Mouse (Mus musculus): Measurements from ENCODE around the gene Tecpr1. TPM values are rescaled to one million over a fixed set of nuclear protein-coding genes. Genes with fewer than 3 reads are reported as not detected.

Tecpr1 gene
- polyA plus RNA-seq, 1 experiment, result 5.4 TPM

DNA sequence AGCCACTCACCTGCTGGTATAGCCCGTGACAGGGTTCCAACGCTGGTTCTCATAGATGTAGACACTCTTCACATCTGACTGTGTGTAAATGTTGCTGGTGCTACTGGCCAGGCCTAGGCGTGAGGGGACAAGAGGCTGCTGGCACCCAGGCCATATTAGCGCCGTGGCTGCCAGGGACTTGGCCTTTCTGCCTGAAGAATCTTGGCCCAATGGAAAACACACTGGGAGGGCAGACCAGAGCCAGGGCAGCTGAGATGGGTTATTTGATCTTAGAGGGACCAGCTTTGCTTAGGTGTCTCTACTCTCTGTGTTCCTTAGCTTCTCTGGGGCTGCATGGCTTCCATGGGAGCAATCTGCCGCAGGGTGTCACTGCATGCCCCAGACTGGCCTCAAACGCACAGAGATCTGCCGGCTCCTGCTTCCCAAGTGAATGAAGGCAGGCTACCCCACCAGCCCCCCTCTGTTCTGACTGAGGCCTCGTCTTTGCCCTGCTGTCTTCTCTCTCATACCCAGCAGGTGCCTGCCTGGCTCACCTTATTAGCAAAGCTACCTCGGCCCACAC lies 19.9 kb downstream of the Tecpr1 start:
- no peak for TF ChIP-seq GATA1 (IDR thresholded peaks at IDR 0.05; ENCODE audit: low read length)

DNA sequence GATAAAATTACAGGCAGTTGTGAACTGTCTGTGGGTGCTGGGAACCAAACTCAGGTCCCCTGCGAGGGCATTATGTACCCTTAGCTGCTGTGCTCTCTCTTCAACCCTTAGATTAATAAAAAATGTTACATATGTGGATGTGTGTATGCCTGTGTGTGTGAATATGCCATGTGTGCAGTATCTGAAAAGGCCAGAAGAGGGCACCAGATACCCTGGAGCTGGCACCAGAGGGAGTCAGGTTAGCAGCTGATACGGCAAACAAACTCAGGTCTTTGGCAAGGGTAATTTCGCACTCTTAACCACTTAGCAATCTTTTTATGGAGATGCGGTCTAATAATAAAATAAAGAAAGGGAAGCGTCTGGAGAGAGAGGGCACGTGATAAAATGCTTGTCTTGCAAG lies 21.0 kb downstream of the Tecpr1 start:
- TF ChIP-seq GATA1 (IDR thresholded peaks at IDR 0.05; ENCODE audit: low read length), result no peak

DNA sequence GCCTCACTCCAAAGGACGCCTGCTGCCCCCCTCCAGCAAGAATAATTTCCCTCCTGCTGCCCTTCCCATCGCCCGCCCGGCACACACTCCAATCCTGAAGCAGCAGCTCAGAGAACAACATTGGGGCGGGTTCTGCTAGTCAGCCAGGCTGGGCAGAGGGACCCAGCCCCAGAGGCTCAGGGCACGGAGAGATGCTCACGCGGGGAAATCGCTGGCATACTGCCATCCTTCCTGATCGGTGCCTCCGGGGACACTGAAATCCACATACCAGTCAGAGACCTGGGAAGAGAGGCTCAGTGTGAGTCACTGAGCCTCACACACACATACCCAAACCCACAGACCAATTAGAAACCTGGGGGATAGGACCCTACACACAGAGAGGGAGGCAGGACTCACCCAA lies 22.8 kb downstream of the Tecpr1 start:
- no peak for TF ChIP-seq GATA1 (IDR thresholded peaks at IDR 0.05; ENCODE audit: low read length)

DNA sequence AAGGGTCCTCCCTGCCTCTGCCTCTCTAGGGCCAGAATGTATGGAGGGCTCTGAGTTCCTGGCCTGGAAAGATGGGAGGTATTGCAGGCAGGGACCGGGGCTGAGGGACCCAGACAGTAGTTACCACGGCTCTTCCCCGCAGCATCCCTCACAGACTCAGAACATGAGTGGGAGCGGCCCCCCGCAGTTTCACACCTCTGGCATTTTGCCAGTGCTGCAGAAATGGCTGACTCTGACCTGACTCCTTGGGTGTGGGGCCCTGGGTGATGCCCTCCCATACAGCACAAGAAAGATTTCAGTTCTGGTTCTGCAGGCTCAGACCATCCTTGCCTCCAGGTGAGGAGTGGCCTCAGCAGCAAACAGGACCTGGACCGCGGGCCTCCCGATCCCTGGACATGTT lies 27.8 kb downstream of the Tecpr1 start:
- TF ChIP-seq GATA1 (IDR thresholded peaks at IDR 0.05; ENCODE audit: low read length), result no peak

DNA sequence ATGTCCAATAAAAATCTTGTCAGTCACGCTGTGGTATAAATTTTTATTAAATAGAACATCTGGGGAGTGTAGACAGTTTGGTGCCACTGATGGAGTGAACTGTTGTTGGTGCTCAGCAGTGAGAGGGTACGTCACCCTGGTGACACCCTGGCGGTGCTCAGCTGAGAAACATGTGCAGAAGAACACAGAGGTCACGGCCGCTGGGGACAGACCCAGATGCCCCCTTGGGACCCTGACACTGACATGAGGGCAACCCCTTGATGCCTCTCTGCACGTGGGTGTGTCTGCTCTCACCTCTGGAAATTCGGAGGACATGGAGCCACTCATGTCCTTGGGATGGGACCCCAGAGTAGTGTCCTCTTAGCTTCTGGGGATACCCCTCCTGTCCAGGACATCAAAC lies 29.0 kb downstream of the Tecpr1 start:
- TF ChIP-seq GATA1 (IDR thresholded peaks at IDR 0.05; ENCODE audit: low read length), result no peak

DNA sequence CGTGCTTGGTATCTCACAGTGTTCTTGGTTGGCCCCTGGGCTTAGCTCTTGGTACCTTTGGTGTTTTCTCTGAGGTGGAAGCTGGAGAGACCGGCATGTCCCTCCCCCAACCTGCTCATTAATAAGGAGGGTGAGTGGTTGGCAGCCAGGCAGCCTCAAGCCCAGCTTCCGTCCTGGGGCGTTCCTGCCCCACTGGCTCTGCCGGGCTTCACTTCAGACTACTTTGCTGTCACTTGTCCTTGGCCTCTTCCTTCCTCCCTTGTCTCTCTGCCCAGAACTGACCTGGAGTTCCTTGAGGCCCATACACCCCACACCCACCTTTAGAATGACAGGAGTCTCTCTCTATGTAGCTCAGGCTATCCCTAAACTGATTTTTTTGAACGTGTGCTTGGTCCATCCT lies 30.7 kb downstream of the Tecpr1 start:
- TF ChIP-seq GATA1 (IDR thresholded peaks at IDR 0.05; ENCODE audit: low read length), result no peak

DNA sequence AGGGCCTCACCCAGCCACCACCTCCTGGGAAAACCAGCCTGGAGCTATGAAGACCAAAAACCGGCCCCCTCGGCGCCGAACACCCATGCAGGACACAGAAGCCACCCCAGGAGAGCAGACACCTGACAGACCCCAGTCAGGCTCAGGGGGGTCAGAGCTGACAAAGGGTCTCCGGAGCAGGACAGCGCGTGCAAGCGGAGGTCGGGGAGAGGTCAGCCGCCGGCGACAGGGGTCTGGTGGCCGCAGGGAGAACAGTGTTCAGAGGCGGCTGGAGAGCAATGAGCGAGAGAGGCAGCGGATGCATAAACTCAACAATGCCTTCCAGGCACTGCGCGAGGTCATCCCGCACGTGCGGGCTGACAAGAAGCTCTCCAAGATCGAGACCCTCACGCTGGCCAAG lies 32.4 kb downstream of the Tecpr1 start:
- no peak for TF ChIP-seq GATA1 (IDR thresholded peaks at IDR 0.05; ENCODE audit: low read length)

DNA sequence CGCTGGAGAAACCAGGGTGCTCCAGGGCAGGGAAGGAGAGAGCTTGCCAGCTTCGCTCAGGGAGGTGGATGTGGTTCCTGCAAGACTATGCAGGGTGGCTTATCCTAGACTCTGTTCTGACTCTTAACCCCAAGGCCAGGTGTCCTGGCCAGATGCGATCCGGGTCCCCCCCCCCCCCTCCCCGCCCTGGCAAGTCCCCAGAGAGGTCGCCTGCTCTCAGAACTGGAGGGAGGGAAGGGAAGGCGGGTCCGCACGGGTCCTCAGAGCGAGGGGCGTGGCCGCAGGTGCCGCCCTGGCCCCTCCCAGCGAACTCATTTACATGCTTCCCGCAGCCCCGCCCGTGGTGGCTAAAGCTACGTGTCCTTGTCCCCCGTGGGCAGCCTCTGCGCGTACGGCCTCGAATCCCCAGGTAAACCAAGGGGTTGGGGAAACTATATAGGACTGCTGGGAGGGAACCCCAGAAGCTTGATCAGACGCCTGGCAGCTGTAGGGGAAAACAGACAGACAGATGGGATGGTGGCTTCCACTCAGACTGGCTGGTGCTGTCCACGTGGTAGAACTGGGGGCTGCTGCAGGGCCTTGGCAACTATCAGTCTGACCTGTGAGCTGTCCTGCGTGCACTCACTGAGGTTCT lies 33.3 kb downstream of the Tecpr1 start, which contains the start of gene Bhlha15:
Bhlha15 (plus strand) TSS at position 337 of the 634 bp plus-strand sequence.
- no peak for TF ChIP-seq GATA1 (IDR thresholded peaks at IDR 0.05; ENCODE audit: low read length)

DNA sequence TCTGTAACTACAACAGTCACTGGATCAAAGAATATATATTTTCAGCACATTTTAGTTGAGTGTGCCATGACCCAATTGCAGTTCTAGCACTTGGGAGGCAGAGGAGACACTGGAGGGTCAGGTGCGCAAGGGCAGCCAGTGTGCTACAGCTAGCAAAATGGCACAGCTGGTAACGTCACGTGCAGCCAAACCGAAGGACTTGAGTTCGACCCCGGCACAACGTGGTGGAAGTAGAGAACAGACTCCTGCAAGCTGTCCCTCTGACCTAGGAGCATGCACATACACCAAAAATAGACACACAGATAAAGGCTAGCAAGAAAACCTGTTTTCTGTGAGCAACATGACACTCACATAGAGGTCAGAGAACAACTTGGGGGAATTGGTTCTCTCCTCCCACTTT lies 34.1 kb downstream of the Tecpr1 start:
- TF ChIP-seq GATA1 (IDR thresholded peaks at IDR 0.05; ENCODE audit: low read length), result no peak

DNA sequence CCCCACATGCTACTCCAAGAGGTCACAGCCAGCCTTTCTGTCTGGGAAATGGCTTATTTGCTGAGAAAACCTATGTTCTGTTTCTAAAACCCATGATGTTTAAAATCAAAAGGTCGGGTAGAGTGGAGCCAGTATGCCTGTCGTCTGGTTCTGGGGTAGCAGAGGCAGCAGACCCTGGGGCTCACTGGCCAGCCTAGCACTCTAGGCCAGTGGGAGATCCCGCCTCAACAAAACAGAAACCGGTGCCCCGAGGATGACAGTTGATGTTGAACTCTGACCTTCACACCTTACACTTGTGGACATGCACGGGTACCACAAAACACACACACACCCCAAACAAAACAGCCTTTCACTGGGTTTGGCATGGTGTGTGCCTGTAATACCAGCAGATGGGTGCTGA lies 35.0 kb downstream of the Tecpr1 start:
- no peak for TF ChIP-seq GATA1 (IDR thresholded peaks at IDR 0.05; ENCODE audit: low read length)

DNA sequence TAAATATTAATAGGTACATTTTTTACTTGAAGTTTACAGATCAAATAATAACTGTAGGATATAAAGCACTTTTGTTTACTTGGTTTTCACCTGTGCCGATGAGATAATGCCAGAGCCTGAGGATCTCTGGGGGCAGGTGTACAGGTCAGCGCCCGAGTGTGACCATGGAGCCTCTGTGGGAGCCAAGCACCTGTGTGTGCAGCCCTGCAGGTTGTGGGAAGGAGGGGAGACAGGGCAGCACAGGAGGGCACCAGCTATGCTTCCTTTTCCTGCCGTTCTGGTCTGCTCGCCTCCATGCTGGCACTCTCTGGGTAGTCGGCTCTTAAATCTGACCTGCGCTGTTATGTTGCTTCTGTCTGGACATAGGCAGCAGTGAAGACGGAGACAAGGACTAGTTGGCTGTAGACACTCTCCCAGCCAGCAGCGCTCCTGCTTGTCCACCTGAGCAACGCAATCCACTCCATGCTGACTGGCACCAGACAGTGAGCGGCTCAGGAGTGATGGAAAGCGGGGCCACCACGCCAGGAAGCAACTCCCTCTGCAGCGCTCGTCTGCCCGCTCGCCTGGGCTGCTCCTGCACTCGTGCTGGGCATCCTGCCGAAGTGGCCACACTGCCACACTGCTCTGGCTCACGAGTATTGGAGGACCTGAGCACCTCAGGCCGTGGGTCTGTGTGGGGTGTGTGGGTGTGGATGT lies 38.9 kb downstream of the Tecpr1 start:
- no peak for TF ChIP-seq GATA1 (IDR thresholded peaks at IDR 0.05; ENCODE audit: low read length)

DNA sequence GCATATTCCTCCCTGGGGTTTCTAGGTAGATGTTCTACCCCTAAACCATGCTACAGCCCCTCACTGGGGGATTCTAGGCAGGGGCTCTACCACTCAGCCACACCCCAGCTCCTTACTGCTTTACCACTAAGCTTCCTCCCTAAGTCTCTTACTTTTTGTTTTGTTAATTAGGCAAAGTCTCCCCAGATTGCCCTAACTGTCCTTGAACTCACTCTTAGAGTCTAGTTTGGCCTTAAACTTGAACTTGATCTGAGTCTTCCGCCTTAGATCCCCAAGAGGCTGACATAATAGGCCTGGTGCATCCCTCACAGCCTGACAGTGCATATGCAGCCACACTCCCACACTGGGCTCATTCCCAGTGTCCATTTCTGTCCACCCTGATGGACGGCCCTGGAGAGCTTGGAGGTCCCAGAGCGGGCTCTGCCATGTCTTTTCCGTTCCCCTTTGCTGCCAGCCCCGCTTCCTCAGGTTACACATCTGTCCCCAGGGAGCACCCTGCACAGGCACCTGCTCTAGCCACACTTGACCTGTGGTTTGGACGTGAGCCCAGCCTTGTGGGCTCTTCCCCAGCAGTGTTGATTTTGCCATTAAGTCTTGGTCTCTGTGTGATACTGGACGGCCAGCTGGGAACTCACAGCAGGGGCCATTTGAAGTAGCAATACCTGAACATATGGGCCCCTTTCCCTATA lies 39.6 kb downstream of the Tecpr1 start:
- no peak for TF ChIP-seq GATA1 (IDR thresholded peaks at IDR 0.05; ENCODE audit: low read length)

DNA sequence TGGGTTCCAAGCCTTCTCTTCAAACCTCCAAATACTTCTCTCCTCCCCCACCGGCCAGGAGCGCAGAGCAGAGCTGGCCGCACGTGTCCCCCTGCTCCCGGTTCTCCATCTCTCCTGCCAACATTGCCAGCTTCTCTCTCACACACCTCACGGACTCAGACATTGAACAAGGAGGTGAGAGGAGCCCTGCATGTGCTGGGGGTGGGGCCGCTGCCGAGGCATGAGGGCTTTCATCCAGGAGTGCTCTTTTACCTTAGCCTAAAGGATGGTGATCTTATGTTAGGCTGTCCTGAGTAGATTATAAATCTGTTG lies 40.2 kb downstream of the Tecpr1 start:
- no peak for TF ChIP-seq GATA1 (IDR thresholded peaks at IDR 0.05; ENCODE audit: low read length)

DNA sequence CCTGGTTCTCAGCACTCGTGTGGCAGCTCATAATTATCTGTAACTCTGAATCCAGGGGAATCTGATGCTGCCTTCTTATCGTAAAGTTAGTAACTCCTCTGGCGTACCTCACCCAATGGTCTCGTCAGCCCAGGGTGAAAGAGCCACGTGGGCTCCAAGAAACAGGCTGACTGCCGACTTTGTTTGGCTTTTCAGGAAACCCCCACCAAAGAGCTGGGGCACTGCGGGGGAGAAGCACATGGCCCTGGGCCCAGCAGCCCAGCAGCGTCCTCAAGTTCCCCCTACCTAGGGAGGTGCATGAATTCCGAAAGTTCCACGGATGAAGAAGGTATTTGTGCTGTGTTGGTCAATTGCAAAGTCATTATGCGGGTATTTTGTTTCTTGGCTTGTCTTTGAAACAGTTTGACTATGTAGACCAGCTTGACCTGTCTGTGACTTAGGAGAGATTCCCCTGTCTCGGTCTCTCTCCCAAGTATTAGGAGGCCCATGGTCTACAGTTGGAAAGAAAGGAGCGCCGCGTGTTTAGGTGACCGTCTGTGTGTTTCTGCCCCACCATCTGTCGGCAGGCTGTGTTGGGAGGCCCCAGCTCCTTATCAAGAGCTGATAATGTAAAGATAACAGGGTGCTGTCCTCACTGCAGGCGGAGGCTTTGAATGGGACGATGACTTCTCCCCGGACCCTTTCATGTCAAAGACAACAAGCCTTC lies 40.7 kb downstream of the Tecpr1 start:
- TF ChIP-seq GATA1 (IDR thresholded peaks at IDR 0.05; ENCODE audit: low read length), result no peak

DNA sequence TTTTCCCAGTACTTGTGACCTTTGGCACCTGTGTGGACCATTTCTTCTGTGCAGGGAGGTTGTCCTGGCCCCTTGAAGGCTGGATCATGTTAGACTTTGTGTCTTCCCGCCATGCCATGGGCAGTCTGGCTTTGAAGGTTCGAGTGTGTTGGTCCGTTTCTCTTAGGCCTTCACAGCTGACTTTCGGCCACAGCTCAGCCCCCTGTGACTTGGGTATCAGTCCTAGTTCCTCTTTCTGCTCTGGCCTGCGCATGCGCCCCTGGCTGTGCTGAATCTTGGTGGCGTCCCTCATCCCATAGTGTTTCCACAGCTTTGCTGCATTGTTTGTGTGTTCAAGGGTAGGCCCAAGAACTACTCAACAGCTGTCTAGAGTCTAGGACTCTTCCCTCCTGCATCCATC lies 42.2 kb downstream of the Tecpr1 start:
- no peak for TF ChIP-seq GATA1 (IDR thresholded peaks at IDR 0.05; ENCODE audit: low read length)

DNA sequence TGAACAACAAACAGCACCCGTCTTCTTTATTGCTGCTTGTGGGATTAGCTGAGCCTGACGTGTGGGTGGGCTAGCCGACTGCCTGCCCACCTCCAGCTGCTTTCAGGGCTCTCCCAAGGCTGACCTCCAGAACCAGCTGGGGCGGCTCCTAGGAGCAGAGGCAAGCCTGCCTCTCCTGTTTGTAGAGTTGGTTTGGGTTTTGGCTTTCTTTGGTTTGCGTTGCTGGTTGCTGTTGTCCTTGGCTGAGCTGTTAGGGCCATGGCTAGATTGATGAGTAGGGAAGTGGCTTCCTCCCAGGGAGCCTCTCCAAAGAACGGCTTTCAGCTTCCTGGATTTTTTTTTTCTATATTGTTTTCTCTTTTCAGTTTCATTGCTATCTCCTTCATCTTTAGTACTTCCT lies 45.2 kb downstream of the Tecpr1 start:
- no peak for TF ChIP-seq GATA1 (IDR thresholded peaks at IDR 0.05; ENCODE audit: low read length)

Data from G1E-ER4 (cell line).